Mouse (Mus musculus): ENCODE results near the gene Sptbn2.
"Not testable (repeated sequence)": the region's sequence is repeated elsewhere in the genome, so short reads cannot be mapped to it uniquely, and the experiment has no call there.

Sptbn2 gene

DNA sequence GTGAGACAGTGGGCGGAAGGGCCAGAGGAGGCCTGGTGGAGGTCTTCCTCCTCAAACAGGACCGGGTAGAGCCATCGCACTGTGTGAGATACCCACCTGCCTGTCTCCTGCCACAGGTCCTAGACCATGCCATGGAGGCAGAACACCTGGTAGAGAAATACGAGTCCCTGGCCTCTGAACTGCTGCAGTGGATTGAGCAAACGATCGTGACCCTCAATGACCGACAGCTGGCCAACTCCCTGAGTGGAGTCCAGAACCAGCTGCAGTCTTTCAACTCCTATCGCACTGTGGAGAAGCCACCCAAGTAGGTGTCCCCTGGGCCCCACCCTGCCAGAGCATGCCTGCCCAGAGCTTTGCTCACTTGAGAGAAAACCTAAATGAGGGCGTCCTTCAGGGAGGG lies 18.2 kb downstream of the Sptbn2 start:
- no peak for DNase-seq

DNA sequence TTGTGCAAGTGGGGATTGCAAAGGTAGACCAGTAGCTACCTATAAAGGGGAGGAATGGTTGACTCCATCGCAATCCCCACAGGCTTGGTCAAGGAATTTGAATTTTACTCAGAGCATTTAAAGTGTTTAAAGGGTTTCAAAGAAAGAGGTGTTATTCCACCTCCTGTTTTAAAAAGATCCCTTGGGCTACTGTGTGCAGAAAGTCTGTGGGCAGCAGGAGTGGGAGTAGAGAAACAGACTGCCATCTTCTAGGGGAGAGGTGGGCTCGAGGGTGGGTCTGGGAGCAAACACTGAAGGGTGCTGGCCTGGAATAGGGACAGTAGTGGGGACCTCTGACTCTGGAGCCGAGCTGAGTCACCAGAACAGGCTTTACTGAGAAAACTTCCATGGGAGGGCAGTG lies 22.1 kb downstream of the Sptbn2 start:
- no peak for DNase-seq

DNA sequence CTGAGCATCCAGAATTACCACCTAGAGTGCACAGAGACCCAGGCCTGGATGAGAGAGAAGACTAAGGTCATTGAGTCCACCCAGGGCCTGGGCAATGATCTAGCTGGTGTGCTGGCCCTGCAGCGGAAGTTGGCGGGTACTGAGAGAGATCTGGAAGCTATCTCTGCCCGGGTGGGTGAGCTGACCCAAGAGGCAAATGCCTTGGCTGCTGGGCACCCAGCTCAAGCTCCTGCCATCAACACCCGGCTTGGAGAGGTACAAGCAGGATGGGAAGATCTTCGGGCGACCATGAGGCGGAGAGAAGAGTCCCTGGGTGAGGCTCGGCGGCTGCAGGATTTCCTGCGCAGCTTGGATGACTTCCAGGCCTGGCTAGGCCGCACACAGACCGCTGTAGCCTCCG lies 26.9 kb downstream of the Sptbn2 start:
- no peak for DNase-seq

DNA sequence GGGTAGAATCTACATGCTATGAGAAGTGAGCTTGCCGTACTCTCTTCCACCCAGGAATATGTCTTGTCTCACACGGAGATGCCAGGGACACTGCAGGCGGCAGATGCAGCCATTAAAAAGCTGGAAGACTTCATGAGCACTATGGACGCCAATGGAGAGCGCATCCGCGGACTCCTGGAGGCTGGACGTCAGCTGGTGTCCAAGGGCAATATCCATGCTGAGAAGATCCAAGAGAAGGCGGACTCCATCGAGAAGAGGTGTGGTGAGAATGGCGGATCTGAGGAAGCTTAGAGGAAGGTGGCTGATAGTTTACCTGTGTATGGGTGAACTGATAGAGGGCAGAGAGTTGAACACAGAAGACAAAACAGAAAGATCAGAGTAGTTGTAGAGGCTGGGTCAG lies 28.1 kb downstream of the Sptbn2 start:
- DNase-seq: peak; percentile 83

DNA sequence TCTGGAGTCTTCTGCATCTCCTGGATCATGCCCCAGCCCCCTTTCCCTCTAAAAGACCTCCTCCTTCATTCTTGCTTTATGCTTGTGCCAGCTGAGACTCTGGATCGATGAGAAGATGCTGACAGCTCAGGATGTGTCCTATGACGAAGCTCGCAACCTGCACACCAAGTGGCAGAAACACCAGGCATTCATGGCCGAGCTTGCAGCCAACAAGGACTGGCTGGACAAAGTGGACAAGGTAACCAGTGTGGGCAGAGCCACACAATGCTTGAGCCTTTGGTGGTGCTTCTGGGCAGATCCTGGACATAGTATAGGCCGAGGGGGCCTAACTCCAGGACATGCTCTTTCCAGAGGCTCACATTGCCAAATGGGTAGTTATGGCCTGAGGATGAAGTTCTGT lies 28.8 kb downstream of the Sptbn2 start:
- peak; percentile 73 for DNase-seq

DNA sequence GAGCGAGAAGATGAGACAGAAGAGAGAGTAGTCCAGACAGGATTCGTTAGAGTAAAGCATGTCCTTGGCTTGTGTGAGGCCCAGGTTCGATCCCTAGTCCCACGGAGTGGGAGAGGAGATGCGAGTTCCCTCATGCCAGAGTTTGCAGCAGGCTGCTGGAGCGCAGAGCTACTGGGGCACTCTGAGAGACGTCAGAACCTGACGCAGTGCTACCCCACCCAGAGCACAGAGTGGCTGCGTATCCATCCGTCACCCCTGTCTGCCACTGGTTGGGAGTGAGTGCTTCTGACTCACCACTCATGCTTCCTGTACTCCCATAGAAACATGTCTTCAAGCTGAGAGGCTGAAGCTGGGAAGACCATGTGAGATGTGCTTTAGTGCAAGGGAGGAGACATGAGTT lies 30.5 kb downstream of the Sptbn2 start:
- DNase-seq: no peak

DNA sequence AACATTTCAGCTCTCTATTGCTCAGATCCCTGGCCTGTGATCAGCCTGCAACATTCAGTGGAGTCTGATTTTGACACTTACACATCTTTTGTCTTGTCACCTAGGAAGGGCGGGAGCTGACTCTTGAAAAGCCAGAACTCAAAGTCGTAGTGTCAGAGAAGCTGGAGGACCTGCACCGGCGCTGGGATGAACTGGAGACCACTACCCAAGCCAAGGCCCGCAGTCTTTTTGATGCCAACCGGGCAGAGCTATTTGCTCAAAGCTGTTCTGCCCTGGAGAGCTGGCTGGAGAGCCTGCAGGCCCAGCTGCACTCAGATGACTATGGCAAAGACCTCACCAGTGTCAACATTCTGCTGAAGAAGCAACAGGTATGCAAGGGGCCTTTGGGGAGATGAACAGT lies 31.3 kb downstream of the Sptbn2 start:
- peak; percentile 61 for DNase-seq

DNA sequence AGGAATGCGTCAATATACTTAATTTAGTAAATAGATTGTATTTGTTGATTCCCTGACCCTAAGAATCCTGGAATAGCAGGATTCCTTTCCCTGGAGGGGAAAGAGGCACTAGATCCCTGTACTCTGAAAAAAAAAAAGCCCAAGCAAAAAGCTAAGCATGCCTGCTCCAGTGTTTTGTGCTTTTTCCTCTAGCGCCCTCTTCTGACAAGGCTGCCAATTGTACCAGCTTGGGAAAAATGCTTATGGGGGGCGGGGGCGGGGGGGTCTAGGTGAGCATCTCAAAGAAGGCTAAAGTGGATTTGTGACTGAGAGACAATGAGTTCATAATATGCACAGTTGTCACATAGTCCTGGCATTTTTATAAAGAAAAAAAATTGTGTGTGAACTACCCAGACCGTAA lies 32.6 kb downstream of the Sptbn2 start:
- DNase-seq: no peak

DNA sequence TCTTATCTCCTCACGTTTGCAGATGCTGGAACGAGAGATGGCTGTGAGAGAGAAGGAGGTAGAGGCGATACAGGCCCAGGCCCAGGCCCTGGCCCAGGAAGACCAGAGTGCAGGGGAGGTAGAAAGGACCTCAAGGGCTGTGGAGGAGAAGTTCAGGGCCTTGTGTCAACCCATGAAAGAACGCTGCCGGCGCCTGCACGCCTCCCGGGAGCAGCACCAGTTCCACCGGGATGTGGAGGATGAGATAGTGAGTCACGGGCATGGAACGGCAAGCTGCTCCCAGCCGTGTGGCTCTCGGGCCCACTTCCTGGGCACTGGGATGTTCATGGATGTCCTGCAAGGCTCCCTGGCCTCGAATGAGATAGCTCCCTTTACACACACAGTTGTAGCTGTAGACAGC lies 33.1 kb downstream of the Sptbn2 start:
- peak; percentile 82 for DNase-seq

DNA sequence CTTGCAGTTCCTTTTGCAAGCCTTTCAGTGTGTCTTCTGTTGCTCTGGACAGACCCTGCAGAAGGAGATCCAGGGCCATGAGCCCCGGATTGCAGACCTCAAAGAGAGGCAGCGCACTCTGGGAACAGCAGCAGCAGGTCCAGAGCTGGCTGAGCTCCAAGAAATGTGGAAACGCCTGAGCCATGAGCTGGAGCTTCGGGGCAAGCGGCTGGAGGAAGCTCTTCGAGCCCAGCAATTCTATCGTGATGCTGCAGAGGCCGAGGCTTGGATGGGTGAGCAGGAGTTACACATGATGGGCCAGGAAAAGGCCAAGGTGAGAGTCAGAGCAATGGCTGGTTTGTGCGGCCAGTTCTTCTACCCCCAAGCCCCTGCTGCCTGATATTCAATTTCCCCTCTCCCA lies 34.1 kb downstream of the Sptbn2 start:
- DNase-seq: peak; percentile 89

DNA sequence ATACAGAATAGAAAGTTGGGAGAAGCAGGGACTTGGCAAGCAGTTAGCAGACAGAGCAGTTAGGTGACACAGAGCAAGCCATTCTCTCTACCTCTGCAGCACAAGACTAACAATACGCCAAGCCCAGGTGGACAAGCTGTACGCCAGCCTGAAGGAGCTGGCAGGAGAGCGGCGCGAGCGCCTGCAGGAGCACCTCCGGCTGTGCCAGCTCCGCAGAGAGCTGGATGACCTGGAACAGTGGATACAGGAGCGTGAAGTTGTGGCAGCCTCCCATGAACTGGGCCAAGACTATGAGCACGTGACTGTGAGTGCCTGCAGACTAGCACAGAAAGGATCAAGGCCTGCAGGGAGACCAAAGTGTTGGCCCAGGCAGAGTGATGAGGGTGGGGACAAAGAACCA lies 34.7 kb downstream of the Sptbn2 start:
- DNase-seq: peak; percentile 88

DNA sequence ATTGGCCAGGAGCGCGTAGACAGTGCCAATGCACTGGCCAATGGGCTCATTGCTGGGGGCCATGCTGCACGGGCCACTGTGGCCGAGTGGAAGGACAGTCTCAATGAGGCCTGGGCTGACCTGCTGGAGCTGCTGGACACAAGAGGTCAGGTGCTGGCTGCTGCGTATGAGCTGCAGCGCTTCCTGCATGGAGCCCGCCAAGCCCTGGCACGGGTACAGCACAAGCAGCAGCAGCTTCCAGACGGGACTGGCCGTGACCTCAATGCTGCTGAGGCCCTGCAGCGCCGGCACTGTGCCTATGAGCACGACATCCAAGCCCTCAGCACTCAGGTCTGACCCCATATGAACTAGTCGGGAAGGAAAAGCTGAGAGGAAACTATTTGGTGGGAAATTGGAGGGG lies 35.6 kb downstream of the Sptbn2 start:
- DNase-seq: peak; percentile 96

DNA sequence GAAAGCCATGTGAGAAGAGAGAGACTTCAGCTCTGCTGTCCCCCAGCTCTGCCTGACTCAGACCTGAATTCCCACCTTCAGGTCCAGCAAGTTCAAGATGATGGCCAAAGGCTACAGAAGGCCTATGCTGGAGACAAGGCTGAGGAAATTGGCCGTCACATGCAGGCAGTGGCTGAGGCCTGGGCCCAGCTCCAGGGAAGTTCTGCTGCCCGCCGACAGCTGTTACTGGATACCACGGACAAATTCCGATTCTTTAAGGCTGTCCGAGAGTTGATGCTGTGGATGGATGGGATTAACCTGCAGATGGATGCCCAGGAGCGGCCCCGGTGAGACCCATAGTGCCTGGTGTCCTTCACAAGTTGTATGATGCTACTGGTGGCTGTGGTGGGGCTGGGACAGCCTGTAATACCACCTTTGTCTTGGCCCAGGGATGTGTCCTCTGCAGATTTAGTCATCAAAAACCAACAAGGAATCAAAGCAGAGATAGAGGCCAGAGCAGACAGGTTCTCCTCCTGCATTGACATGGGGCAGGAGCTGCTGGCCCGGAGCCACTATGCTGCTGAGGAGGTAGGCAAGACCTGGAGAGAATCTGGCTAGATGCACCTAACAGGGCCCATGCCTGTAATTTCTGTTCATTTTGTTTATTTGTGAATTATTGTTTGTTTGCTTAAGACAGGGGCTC lies 36.8 kb downstream of the Sptbn2 start:
- DNase-seq: peak; percentile 80

DNA sequence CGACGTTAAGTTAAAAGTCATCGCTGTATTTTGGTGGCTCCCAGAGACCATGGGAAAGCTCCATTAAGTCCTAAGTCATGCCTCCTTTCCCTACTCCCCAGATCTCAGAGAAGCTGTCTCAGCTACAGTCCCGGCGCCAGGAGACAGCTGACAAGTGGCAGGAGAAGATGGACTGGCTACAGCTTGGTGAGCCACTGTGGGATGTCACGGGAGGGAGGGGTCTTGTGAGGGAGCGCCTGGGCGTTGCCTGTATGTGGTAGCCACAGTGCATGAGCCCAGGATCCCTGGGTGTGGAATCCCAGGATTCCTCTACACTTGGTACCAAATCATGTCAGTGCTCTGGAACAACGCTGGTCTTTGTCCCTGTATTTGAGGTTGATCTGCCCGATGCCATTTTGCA lies 37.5 kb downstream of the Sptbn2 start:
- DNase-seq: peak; percentile 86

DNA sequence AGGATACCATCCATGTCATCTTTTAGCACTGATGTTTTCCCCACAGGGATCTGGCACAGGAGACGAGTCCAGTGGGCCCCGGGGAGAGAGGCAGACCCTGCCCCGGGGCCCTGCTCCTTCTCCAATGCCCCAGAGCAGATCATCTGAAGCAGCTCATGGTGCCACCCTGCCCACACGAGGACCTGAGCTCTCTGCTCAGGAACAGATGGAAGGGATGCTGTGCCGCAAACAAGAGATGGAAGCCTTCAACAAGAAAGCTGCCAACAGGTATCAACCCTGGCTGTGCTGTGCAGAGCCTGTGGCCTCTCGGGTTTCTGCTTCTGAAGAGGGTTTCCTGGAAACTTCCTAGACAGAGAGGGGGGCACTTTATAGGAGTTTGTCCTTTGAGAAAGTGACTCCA lies 39.0 kb downstream of the Sptbn2 start:
- DNase-seq: no peak

DNA sequence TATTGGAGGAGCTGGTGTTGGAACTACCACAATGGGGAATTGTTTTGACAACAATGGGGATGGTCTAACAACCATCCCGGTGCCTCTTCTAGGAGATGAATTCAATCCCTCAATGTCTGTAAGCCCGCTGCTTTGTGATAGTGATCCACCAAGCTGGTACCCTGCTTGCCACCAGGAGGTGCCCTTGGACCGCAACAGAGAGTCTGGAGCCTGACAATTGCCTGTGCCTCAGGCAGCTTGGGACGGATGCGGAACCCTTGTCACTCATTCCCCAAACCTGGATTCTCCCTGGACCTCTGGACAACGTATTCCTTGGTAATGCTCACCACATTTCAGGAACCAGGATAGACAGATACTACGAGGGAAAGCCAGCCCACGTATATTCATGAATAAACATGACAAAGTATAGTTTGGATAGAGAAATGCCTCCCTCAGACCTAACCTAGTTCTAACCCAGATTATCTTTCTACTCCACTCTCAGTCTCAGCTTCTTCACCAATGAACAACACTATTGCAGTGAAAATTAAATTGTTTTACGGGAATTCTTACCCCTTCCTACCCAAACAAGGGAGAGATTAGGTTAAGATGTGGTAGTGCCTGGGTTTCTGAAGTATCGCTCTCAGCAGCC lies 44.7 kb downstream of the Sptbn2 start:
- DNase-seq: peak; percentile 98

DNA sequence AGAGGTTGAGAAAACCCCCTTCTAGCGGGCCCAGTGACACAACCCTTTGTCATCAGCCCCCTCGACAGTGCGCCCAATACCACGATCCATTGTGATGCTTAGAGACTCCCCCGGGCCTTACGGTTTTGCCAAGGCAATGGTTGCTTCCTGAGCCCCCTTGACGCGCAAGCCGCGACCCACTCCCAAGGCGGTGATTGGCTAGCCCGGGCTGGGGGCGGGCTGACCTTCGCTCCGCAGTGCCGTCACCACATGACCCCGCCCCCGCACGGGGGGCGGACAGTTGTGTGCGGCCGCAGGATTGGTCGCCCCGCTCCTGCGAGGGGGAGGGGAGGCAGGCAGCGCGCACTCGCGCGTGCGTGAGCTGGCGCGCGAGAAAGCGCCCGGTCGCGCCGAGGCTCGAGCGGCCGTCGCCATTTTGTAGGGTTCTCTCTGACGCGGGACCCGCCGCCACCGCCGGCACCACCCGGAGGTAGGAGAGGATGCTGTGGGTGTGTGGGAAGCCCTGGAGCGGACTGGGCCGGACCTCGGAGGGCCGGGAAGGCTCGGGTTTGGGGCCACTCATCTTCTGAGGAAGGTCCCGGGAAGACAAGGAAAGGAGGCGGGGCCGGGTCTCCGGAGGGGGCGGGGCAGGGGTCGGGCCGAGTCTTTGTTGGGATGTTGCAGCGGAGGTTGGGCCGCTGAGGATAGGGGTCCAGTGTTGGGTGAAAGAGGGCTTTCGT lies 45.4 kb downstream of the Sptbn2 start, which contains the start of gene Rbm4b:
Rbm4b (plus strand) TSS at position 305 of the 719 bp plus-strand sequence.
- peak; percentile 100 for DNase-seq

DNA sequence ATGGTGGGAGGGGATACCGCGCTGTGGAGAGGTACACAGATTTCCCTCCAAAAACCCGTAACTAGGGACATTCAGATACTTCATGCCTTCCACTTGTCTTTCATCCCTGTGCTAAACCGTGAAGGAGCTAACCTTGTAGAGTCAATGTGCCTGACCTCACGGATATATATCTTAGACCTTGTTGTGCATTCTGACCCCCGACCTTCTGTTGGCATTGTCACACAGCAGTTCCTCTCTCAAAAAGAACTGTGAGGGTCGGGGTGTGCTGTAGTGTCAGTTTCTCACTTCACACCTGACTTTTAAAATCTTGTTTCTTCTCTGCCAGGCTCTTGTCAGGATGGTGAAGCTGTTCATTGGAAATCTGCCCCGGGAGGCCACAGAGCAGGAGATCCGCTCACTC lies 46.0 kb downstream of the Sptbn2 start:
- no peak for DNase-seq

DNA sequence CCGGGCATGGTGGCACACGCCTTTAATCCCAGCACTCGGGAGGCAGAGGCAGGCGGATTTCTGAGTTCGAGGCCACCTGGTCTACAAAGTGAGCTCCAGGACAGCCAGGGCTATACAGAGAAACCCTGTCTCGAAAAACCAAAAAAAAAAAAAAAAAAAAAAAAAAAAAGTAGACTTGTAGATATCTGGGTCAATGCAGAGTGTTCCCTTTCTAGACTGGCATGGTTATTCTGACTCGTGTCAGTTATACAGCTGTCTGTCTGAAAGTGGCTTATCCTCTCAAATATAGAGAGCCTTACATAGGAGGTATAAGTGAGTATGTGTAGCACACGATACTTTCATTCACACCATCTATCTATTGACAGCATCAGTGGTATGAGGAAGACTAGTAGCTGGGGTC lies 49.6 kb downstream of the Sptbn2 start:
- DNase-seq: not testable (repeated sequence)

DNA sequence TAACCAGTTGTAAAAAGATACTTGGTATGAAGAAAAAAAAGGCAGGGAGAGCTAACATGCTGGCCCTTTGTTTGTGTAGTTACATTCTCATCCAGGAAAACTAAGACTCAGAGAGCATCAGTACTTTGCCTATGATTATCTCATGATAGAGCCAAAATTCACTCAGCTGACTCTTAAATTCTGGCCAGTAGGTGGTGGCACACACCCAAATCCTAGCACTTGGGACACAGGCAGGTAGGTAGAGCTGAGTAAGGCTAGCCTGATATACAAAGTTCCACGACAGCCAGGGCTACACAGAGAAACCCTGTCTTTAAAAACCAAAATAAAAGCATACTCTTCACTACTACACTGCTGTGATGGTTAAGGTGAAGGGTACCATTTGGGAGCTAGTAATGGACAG lies 51.9 kb downstream of the Sptbn2 start:
- peak; percentile 78 for DNase-seq

DNA sequence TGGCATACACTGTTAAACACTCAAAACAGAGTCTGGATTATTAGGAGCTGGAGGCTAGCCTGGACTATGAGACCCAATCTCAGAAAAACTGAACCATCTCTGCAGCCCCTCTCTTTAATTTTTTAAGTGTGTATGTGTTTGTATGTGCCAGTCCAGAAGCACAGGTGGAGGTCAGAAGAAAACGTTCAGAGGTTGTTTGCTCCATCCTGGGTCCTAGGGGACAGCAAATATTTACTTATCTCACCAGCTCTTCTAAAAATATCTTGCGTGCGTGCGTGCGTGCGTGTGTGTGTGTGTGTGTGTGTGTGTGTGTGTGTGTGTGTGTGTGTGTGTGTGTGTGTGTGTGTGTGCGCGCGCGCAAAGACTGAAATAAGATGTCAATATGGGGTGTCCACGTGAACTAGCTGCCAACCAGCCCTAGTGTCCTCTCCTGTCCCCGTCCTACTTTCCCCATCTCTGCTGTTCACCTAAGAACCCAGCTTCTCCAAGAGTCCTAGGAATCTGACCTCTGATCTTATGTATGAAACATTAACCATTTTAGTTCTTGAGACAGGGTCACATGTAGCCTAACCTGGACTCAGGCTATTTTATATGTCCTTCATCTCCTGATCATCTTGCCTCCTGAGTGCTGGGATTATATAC lies 56.7 kb downstream of the Sptbn2 start:
- DNase-seq: peak; percentile 74

DNA sequence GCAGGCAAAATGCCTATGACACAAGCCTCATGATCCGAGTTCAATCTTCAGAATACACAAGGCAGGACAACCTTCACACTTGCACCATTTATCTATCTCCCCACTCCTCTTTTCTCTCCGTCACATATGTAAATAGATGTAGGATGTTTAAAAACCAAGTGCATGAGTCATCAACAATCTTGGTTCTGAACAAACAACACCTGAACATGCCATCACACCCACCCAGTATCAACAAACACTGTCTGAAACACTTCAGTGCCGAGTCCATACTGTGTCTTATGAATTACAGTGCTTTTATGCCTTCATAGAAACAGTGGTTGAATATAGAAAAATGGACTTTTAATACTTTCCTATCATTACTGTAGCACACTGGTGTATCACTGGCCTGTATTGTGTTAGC lies 61.8 kb downstream of the Sptbn2 start:
- DNase-seq: peak; percentile 73

DNA sequence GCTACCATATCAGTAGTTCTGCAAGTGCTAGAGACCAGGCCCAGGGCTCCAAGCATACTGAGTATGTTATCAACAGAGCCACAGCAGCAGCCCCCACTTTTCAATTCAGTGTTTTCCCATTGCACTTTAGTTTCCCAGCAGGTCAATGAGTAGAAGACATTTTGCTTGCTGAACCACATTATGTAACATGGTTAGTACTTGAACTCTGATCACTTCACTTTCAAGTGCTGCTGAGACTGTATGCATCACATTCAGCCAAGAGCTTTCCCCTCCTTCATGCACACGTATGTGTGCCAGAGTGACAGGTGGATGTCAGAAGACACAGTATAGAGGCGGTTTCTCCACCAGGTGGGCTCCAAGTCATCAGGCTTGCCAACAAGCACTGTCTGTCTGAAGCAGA lies 71.9 kb downstream of the Sptbn2 start:
- peak; percentile 71 for DNase-seq

DNA sequence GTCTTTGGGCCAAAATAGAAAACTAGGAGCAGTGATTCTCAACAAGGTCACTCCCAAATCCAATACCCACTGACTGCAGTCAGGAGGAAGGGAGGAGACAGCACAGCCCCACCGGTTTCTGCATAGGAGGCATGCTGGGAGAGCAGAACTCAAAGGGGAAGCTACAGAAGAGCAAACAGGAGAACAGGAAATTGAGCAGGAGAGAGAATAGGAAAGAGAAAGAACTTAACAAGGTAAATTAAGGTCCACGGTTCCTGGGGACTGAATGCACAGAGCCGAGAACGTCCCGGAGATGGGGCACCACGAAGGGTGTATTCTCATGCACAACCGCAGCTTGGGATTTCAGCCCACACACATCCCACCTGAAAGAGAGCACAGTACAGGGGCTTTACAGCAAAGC lies 74.2 kb downstream of the Sptbn2 start:
- peak; percentile 54 for DNase-seq
